Mouse (Mus musculus): ENCODE measurements around the gene Lrrn2.

The Lrrn2 gene

DNA sequence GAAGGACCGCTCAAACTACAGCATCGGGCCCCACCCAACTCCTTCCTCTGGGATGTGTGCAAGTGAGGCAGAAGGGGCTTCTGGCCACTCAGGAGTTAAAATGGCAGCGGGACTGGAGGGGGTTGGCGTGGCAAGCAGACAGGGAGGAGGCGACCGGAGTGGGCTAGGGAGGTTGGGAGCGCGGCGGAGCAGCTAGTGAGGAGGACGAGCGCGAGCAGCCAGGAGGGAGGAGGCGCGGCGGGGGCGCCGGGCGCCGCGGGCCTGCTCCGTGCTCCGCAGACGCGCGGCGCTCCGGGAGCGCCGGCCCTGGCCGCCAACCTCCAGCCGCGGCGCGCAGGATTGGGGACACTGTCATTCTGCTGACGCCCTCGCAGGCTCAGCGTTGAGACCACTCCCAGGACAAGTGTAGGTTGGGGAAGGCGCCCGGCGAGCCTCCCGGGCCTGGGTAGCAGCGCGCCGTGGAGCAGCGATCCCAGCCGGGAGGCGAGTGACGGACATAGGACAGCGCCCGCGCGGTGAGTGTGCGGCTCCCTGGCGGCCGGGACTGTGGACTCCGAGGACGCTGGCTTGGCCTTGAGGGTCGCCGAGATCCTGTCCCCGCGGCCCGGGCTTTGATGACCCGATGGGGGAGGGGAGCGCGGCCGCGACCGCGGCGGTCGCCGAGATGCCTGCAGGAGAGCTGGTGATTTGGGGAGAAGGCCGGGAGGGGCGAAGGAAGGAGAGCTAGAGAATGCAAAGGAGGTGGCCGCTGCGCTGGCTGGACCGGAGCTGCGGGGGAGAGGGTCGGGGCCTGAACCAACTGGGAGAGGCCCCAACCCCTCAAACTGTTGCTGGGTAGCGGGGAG, at the start of gene Lrrn2:
Gene Lrrn2, plus strand, starts transcription at position 113 of the 845 bp plus-strand sequence.
- DNase-seq (ENCODE audit: extremely low spot score, low read depth, low spot score), result no peak

DNA sequence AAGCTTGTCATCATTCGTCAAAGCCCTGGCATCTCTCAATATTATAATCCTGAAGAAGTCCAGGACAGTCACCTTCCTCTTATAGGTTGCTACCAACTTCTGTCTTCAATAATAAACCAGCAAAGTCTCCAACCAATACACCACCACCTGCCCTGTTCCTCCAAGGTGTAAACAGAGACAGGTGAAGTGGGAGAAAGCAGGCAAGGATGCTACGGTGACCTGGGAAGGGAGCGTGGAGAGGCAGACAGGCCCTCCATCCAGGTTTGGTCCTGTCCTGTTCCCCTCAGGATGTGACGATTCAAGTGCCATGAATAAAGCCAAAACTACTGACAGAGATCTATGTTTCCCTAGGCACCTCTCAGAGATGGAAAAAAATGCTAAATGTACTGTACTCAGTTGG, 48.1 kb upstream of the Lrrn2 start:
- no peak for DNase-seq (ENCODE audit: extremely low spot score, low read depth, low spot score)

GRCm38 (mm10) chr1:132834037-132834436, 46.0 kb upstream of the Lrrn2 start:
- no peak for DNase-seq (ENCODE audit: extremely low spot score, low read depth, low spot score)

- no peak for DNase-seq (ENCODE audit: extremely low spot score, low read depth, low spot score)
These were observed 43.2 kb upstream of the Lrrn2 start for GRCm38 (mm10) chr1:132836895-132837294.

DNA sequence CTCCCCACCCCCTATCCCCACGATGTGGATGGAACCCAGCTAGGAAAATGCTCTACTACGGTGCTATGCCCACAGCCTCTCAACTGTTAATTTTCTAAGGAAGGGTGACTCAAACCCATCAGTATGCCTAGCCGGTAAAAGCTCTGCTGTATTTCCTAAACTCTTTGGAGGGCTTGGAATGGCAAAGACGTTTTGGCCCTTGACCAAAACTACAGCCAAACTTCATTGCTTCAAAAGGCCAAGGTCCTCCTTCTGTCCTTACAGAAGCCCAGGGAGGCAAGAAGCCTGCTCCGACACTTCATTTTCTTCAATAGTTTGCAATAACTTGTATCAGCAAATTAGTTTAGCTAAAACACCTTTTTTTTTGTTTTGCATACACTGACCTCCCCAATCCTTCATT, 42.4 kb upstream of the Lrrn2 start:
- no peak for DNase-seq (ENCODE audit: extremely low spot score, low read depth, low spot score)

GRCm38 (mm10) chr1:132838371-132838770, 41.7 kb upstream of the Lrrn2 start:
- DNase-seq (ENCODE audit: extremely low spot score, low read depth, low spot score), result no peak

DNA sequence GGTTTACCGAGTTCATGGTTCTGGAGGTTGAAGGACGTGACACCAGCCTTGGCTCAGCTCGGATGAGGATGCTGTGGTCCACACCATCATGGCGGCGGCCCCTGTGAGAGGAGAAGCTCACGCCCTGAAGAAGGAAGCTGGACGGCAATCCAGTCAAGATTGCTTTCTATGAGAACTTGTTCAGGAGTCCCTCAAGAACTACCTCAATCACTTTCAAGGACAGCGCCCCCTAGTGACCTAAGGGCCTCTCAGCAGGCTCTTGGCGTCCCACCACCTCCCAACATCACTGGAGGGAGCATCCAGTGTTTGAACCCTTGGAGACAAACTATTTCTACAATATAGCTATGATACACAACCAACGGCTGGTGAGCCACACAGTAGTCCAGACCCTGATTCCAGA, 36.5 kb upstream of the Lrrn2 start:
- no peak for DNase-seq (ENCODE audit: extremely low spot score, low read depth, low spot score)

- no peak for DNase-seq (ENCODE audit: extremely low spot score, low read depth, low spot score)
These were observed 35.8 kb upstream of the Lrrn2 start for GRCm38 (mm10) chr1:132844088-132844804.

- DNase-seq (ENCODE audit: extremely low spot score, low read depth, low spot score), result no peak
These were observed 34.3 kb upstream of the Lrrn2 start for GRCm38 (mm10) chr1:132845766-132846165.

- DNase-seq (ENCODE audit: extremely low spot score, low read depth, low spot score), result no peak
These were observed 29.3 kb upstream of the Lrrn2 start for GRCm38 (mm10) chr1:132850809-132851208.

DNA sequence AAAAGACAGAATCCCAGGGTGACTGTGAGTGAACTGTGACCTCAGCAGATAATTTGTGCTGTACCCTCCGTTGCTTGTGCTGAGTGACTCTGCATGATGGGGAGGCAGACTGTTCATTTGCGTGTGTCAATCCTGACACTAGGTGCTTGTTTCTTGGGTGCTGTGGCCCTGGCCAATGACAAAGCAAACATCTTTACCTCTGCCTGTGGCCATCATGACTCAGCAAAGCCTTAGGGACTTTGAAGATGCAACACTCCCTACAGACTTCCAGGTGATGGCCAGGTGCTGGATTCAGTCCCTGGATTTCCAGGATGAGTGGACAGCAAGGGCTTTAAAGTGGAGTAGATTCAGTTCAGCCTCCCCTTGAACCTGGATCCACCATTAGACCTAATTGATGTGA, 28.8 kb upstream of the Lrrn2 start:
- no peak for DNase-seq (ENCODE audit: extremely low spot score, low read depth, low spot score)

GRCm38 (mm10) chr1:132851771-132852170, 28.3 kb upstream of the Lrrn2 start:
- DNase-seq (ENCODE audit: extremely low spot score, low read depth, low spot score), result no peak

- no peak for DNase-seq (ENCODE audit: extremely low spot score, low read depth, low spot score)
These were observed 26.8 kb upstream of the Lrrn2 start for GRCm38 (mm10) chr1:132853312-132853711.

- no peak for DNase-seq (ENCODE audit: extremely low spot score, low read depth, low spot score)
These were observed 21.3 kb upstream of the Lrrn2 start for GRCm38 (mm10) chr1:132858516-132859383.

- no peak for DNase-seq (ENCODE audit: extremely low spot score, low read depth, low spot score)
These were observed 15.9 kb upstream of the Lrrn2 start for GRCm38 (mm10) chr1:132864220-132864619.

GRCm38 (mm10) chr1:132865585-132865984, 14.5 kb upstream of the Lrrn2 start:
- DNase-seq (ENCODE audit: extremely low spot score, low read depth, low spot score), result no peak

GRCm38 (mm10) chr1:132870327-132870726, 9.7 kb upstream of the Lrrn2 start:
- DNase-seq (ENCODE audit: extremely low spot score, low read depth, low spot score), result no peak

DNA sequence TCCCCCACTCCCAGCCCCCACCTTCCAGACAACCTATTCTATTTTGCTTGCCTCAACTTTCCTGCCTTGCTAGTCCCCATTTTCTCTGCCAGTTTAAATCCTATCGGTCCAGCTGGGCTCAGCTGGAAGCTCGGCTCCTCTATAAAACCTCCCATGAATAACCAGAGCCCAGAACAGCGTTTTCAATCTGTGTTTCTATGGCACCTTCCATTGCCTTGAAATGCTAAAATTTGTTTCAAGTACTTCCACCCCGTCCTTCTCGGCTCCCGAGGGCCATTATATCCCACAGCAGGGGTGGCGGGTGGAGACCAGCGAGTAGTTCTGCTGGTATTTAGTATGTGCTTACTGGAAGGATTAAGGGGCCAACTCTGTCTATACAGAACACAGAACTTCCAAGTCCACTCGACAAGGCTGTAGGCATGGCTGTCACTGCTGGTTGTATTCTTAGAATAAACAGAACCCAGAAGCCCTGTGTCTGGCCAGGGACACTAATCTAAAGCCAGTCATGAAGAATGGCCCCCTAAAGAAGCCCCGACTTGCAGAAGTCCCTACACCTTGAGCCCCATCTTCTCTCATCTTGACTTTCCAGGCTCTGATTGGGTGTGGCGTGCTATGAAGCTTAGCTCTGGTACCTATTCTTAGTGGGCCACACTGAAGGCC, 992 bp upstream of the Lrrn2 start:
- DNase-seq (ENCODE audit: extremely low spot score, low read depth, low spot score), result no peak

DNA sequence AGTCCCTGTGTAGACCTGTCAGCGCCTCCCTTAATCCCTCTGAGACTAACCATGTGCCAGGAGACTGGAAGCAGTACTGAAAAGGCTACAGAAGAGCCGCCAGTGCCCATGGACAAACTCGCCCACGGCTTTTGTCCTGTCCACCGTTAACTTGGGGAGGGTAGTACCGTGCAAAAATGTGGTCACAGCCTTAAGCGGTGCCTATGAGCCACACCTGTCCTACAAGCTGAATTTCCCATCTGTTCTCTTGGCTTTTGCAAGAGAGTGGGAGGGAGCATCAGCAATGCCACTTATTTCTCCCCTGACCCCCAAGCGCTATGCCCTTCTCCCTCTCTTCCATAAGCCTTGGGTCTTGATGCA, 292 bp upstream of the Lrrn2 start:
- DNase-seq (ENCODE audit: extremely low spot score, low read depth, low spot score), result no peak

DNA sequence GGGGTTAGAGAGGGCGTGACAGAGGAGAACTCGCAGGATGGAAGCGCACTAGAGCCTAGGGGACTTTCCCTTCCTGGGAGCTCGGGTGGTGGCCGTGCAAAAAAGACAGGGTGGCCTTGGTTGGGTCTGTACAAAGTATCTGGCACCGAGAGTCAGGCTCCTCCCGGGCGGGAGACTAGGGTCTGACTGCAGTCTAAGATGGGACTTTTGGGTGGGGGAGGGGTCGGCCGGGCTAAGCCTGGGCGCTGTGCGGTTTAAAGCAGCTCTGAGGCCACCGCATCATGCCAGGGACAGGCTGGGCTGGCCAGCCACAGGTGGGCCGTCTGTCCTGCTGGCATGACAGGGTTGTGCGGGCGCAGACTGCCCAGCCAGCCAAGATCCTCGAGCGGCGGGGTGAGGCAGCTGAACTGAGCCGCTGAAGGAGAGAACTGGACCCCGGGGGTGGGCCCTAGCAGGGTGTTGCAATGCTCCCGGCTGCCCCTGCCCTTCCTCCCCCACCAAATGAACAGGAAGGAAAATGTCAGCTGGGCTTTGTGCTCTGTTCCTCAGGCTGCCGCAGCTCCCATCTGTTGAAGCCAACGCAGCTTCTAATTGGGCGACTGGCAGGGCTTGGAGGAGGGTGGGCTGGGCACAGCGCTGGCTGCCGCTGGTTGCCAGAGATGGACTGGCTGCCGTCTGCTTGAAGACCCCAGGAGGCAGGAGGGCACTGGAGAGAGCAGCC, 1.1 kb downstream of the Lrrn2 start:
- no peak for DNase-seq (ENCODE audit: extremely low spot score, low read depth, low spot score)

Measured in hindlimb bud, embryonic 11.5 days (tissue).